Mouse (Mus musculus): ENCODE data around the gene Cenpx. TPM values are rescaled to one million over a fixed set of nuclear protein-coding genes. Genes with fewer than 3 reads are reported as not detected.
"Not testable (repeated sequence)": the region's sequence is repeated elsewhere in the genome, so short reads cannot be mapped to it uniquely, and the experiment has no call there.

Gene Cenpx
- polyA plus RNA-seq, 1 experiment from 2014 or later, result 151 TPM

GRCm38 (mm10) chr11:120736424-120736823 is 22.9 kb upstream of the Cenpx start:
- no peak overlapping the region for H3K9ac ChIP-seq (replicated peaks; ENCODE audit: low read length)
- H3K9me3 ChIP-seq (ENCODE audit: low read length), result no peaks in the 10 kb centered on the region
- ATAC-seq (ENCODE audit: low FRiP score, low TSS enrichment), result no peak
- no peak overlapping the region for H3K4me3 ChIP-seq (ENCODE audit: low read length)
- H3K27ac ChIP-seq (ENCODE audit: low read length), result no peak overlapping the region
- no peaks in the 10 kb centered on the region for H3K36me3 ChIP-seq (ENCODE audit: insufficient read depth, low read length)
- no peaks in the 10 kb centered on the region for H3K27me3 ChIP-seq (ENCODE audit: insufficient read depth, low read length)
- H3K4me2 ChIP-seq (replicated peaks; ENCODE audit: low read depth, low read length), result no peak overlapping the region
- no peaks in the 10 kb centered on the region for H3K4me1 ChIP-seq (ENCODE audit: insufficient read depth, low read length)
- WGBS, result 83% methylated on average over 6 of the region's 6 CpGs

GRCm38 (mm10) chr11:120733521-120733920 is 20.0 kb upstream of the Cenpx start:
- 48% methylated on average over 6 of the region's 6 CpGs for WGBS
- Histone ChIP-seq H3K36me3 (ENCODE audit: insufficient read depth, low read length) (no peaks in the 10 kb centered on the region), H3K4me3 (ENCODE audit: low read length) (no peak overlapping the region), H3K27me3 (ENCODE audit: insufficient read depth, low read length) (no peaks in the 10 kb centered on the region), H3K4me1 (ENCODE audit: insufficient read depth, low read length) (0 out of 2 replicates have a peak, but pooled peaks cover 4% of the 10 kb centered on the region), H3K4me2 (replicated peaks; ENCODE audit: low read depth, low read length) (no peak overlapping the region), H3K9ac (replicated peaks; ENCODE audit: low read length) (no peak overlapping the region), H3K9me3 (ENCODE audit: low read length) (no peaks in the 10 kb centered on the region), H3K27ac (ENCODE audit: low read length) (no peak overlapping the region)
- ATAC-seq (ENCODE audit: low FRiP score, low TSS enrichment), result no peak

GRCm38 (mm10) chr11:120731858-120732680 is 18.5 kb upstream of the Cenpx start, which contains the start of gene Cbr2:
Cbr2 (minus strand) TSS chr11:120732114.
- Histone ChIP-seq H3K4me2 (replicated peaks; ENCODE audit: low read depth, low read length) (no peak within 1 kb of the TSS), H3K36me3 (ENCODE audit: insufficient read depth, low read length) (no peaks in the 10 kb centered on the region), H3K27ac (ENCODE audit: low read length) (no peak within 1 kb of the TSS), H3K4me1 (ENCODE audit: insufficient read depth, low read length) (0 out of 2 replicates have a peak, but pooled peaks cover 4% of the 10 kb centered on the region), H3K4me3 (ENCODE audit: low read length) (no peak within 1 kb of the TSS), H3K9ac (replicated peaks; ENCODE audit: low read length) (no peak within 1 kb of the TSS), H3K27me3 (ENCODE audit: insufficient read depth, low read length) (no peaks in the 10 kb centered on the region), H3K9me3 (ENCODE audit: low read length) (no peaks in the 10 kb centered on the region)
- ATAC-seq (ENCODE audit: low FRiP score, low TSS enrichment), result no peak
- 55% methylated on average over 12 of the region's 12 CpGs for whole genome bisulfite sequencing

- Histone ChIP-seq H3K4me2 (replicated peaks; ENCODE audit: low read depth, low read length) (no peak overlapping the region), H3K9me3 (ENCODE audit: low read length) (no peaks in the 10 kb centered on the region), H3K36me3 (ENCODE audit: insufficient read depth, low read length) (no peaks in the 10 kb centered on the region), H3K9ac (replicated peaks; ENCODE audit: low read length) (no peak overlapping the region), H3K4me1 (ENCODE audit: insufficient read depth, low read length) (peaks cover 8% of the 10 kb centered on the region; the same call in 1 of the 2 replicates), H3K27ac (ENCODE audit: low read length) (no peak overlapping the region), H3K4me3 (ENCODE audit: low read length) (no peak overlapping the region), H3K27me3 (ENCODE audit: insufficient read depth, low read length) (no peaks in the 10 kb centered on the region)
- WGBS, result 95% methylated on average over 1 of the region's 1 CpGs
- no peak for ATAC-seq (ENCODE audit: low FRiP score, low TSS enrichment)
These were observed 17.9 kb upstream of the Cenpx start for GRCm38 (mm10) chr11:120731395-120731794.

- Histone ChIP-seq H3K36me3 (ENCODE audit: insufficient read depth, low read length) (no peaks in the 10 kb centered on the region), H3K4me2 (replicated peaks; ENCODE audit: low read depth, low read length) (no peak overlapping the region), H3K9me3 (ENCODE audit: low read length) (no peaks in the 10 kb centered on the region), H3K9ac (replicated peaks; ENCODE audit: low read length) (no peak overlapping the region), H3K27me3 (ENCODE audit: insufficient read depth, low read length) (no peaks in the 10 kb centered on the region), H3K4me3 (ENCODE audit: low read length) (no peak overlapping the region), H3K27ac (ENCODE audit: low read length) (no peak overlapping the region), H3K4me1 (ENCODE audit: insufficient read depth, low read length) (peaks cover 11% of the 10 kb centered on the region; the same call in 1 of the 2 replicates)
- 90% methylated on average over 10 of the region's 10 CpGs for WGBS
- ATAC-seq (ENCODE audit: low FRiP score, low TSS enrichment), result no peak
These were observed 16.9 kb upstream of the Cenpx start for GRCm38 (mm10) chr11:120730331-120730870.

- not testable (repeated sequence) for H3K9me3 ChIP-seq (ENCODE audit: low read length); H3K27me3 ChIP-seq (ENCODE audit: insufficient read depth, low read length); H3K36me3 ChIP-seq (ENCODE audit: insufficient read depth, low read length); ATAC-seq (ENCODE audit: low FRiP score, low TSS enrichment); H3K27ac ChIP-seq (ENCODE audit: low read length)
- WGBS, result 2% methylated on average over 17 of the region's 21 CpGs
- Histone ChIP-seq H3K4me3 (ENCODE audit: low read length) (peak overlapping the region; percentile 19), H3K9ac (replicated peaks; ENCODE audit: low read length) (peak overlapping the region; percentile 50; the same call in 1 of the 2 replicates), H3K4me1 (ENCODE audit: insufficient read depth, low read length) (peaks cover 11% of the 10 kb centered on the region; the same call in 1 of the 2 replicates), H3K4me2 (replicated peaks; ENCODE audit: low read depth, low read length) (peak overlapping the region; percentile 50)
These were observed 16.0 kb upstream of the Cenpx start for GRCm38 (mm10) chr11:120729432-120730050.

- Histone ChIP-seq H3K4me3 (ENCODE audit: low read length) (no peak overlapping the region), H3K9me3 (ENCODE audit: low read length) (no peaks in the 10 kb centered on the region), H3K36me3 (ENCODE audit: insufficient read depth, low read length) (no peaks in the 10 kb centered on the region), H3K9ac (replicated peaks; ENCODE audit: low read length) (0 out of 2 replicates have a peak overlapping the region, but pooled peaks have one; percentile 50), H3K4me2 (replicated peaks; ENCODE audit: low read depth, low read length) (peak overlapping the region; percentile 50; the same call in 1 of the 2 replicates), H3K4me1 (ENCODE audit: insufficient read depth, low read length) (peaks cover 11% of the 10 kb centered on the region; the same call in 1 of the 2 replicates), H3K27me3 (ENCODE audit: insufficient read depth, low read length) (no peaks in the 10 kb centered on the region), H3K27ac (ENCODE audit: low read length) (no peak overlapping the region)
- no peak for ATAC-seq (ENCODE audit: low FRiP score, low TSS enrichment)
- WGBS, result 70% methylated on average over 11 of the region's 11 CpGs
These were observed 15.1 kb upstream of the Cenpx start for GRCm38 (mm10) chr11:120728530-120729240.

- H3K9me3 ChIP-seq (ENCODE audit: low read length), result no peaks in the 10 kb centered on the region
- H3K9ac ChIP-seq (replicated peaks; ENCODE audit: low read length), result no peak overlapping the region
- H3K4me3 ChIP-seq (ENCODE audit: low read length), result no peak overlapping the region
- peaks cover 2% of the 10 kb centered on the region; the same call in 1 of the 2 replicates for H3K27me3 ChIP-seq (ENCODE audit: insufficient read depth, low read length)
- no peak for ATAC-seq (ENCODE audit: low FRiP score, low TSS enrichment)
- WGBS, result 58% methylated on average over 11 of the region's 12 CpGs
- H3K4me2 ChIP-seq (replicated peaks; ENCODE audit: low read depth, low read length), result peak overlapping the region; percentile 92
- no peak overlapping the region for H3K27ac ChIP-seq (ENCODE audit: low read length)
- H3K36me3 ChIP-seq (ENCODE audit: insufficient read depth, low read length), result no peaks in the 10 kb centered on the region
- H3K4me1 ChIP-seq (ENCODE audit: insufficient read depth, low read length), result peaks cover 11% of the 10 kb centered on the region
These were observed 14.0 kb upstream of the Cenpx start for GRCm38 (mm10) chr11:120727564-120727963.

GRCm38 (mm10) chr11:120727169-120727527 is 13.6 kb upstream of the Cenpx start, which contains the start of gene Dcxr:
Dcxr (minus strand) TSS chr11:120727281.
- 0% methylated on average over 14 of the region's 14 CpGs for WGBS
- Histone ChIP-seq H3K4me3 (ENCODE audit: low read length) (peak within 1 kb of the TSS; percentile 72), H3K4me2 (replicated peaks; ENCODE audit: low read depth, low read length) (peak within 1 kb of the TSS; percentile 92), H3K36me3 (ENCODE audit: insufficient read depth, low read length) (no peaks in the 10 kb centered on the region), H3K27ac (ENCODE audit: low read length) (peak within 1 kb of the TSS; percentile 61; the same call in 1 of the 2 replicates), H3K9ac (replicated peaks; ENCODE audit: low read length) (peak within 1 kb of the TSS; percentile 68), H3K4me1 (ENCODE audit: insufficient read depth, low read length) (peaks cover 15% of the 10 kb centered on the region), H3K27me3 (ENCODE audit: insufficient read depth, low read length) (peaks cover 6% of the 10 kb centered on the region; the same call in 1 of the 2 replicates), H3K9me3 (ENCODE audit: low read length) (no peaks in the 10 kb centered on the region)
- peak; percentile 93 for ATAC-seq (ENCODE audit: low FRiP score, low TSS enrichment)

All from kidney, embryonic 16.5 days (tissue).